Mouse (Mus musculus): ENCODE measurements around the gene Gucd1. TPM values are rescaled to one million over a fixed set of nuclear protein-coding genes. Genes with fewer than 3 reads are reported as not detected.

Gene Gucd1
- polyA plus RNA-seq, 1 experiment from 2014 or later = 31.4 TPM

GRCm38 (mm10) chr10:75318206-75318605, 199.6 kb downstream of the Gucd1 start:
- no peaks in the 10 kb centered on the region for H3K36me3 ChIP-seq (replicated peaks; ENCODE audit: control insufficient read depth, insufficient read depth, low read depth, low read length)
- ATAC-seq (replicated peaks; ENCODE audit: insufficient number of reproducible peaks, low FRiP score, low TSS enrichment, low read depth) = no peak
- H3K4me3 ChIP-seq (ENCODE audit: low read depth, low read length) = no peak overlapping the region

GRCm38 (mm10) chr10:75316908-75317761, 200.6 kb downstream of the Gucd1 start:
- WGBS = 1% methylated on average over 76 of the region's 81 CpGs
- peak overlapping the region; percentile 48 for H3K9ac ChIP-seq (replicated peaks; ENCODE audit: low read length)
- 0 out of 2 replicates have a peak, but pooled peaks have one; percentile 15 for ATAC-seq (replicated peaks; ENCODE audit: insufficient number of reproducible peaks, low FRiP score, low TSS enrichment, low read depth)
- no peak overlapping the region for H3K27ac ChIP-seq (replicated peaks; ENCODE audit: low read depth, low read length)
- H3K4me1 ChIP-seq (ENCODE audit: control insufficient read depth, insufficient read depth, low read length) = no peaks in the 10 kb centered on the region
- H3K4me3 ChIP-seq (ENCODE audit: low read depth, low read length) = peak overlapping the region; percentile 40
- H3K4me2 ChIP-seq (ENCODE audit: low read depth, low read length) = peak overlapping the region; percentile 57
- DNase-seq (ENCODE audit: low spot score) = peak; percentile 77
- peaks cover 27% of the 10 kb centered on the region for H3K27me3 ChIP-seq (ENCODE audit: control insufficient read depth, insufficient read depth, low read length)
- no peaks in the 10 kb centered on the region for H3K9me3 ChIP-seq (replicated peaks; ENCODE audit: control insufficient read depth, low read length)
- H3K36me3 ChIP-seq (replicated peaks; ENCODE audit: control insufficient read depth, insufficient read depth, low read depth, low read length) = no peaks in the 10 kb centered on the region

More at GRCm38 (mm10) chr10:75318206-75318605, 199.6 kb downstream of the Gucd1 start:
- no peak overlapping the region for H3K27ac ChIP-seq (replicated peaks; ENCODE audit: low read depth, low read length)
- WGBS = 82% methylated on average over 6 of the region's 6 CpGs
- no peak overlapping the region for H3K4me2 ChIP-seq (ENCODE audit: low read depth, low read length)
- no peak for DNase-seq (ENCODE audit: low spot score)
- no peaks in the 10 kb centered on the region for H3K9me3 ChIP-seq (replicated peaks; ENCODE audit: control insufficient read depth, low read length)
- H3K9ac ChIP-seq (replicated peaks; ENCODE audit: low read length) = no peak overlapping the region
- peaks cover 27% of the 10 kb centered on the region for H3K27me3 ChIP-seq (ENCODE audit: control insufficient read depth, insufficient read depth, low read length)
- no peaks in the 10 kb centered on the region for H3K4me1 ChIP-seq (ENCODE audit: control insufficient read depth, insufficient read depth, low read length)

GRCm38 (mm10) chr10:75316872-75316907, 201.1 kb downstream of the Gucd1 start, which contains the start of gene Adora2a:
TSS of gene Adora2a (plus strand) at chr10:75316877.
- H3K4me3 ChIP-seq (ENCODE audit: low read depth, low read length) = peak within 1 kb of the TSS; percentile 40
- peak within 1 kb of the TSS; percentile 57 for H3K4me2 ChIP-seq (ENCODE audit: low read depth, low read length)
- no peaks in the 10 kb centered on the region for H3K36me3 ChIP-seq (replicated peaks; ENCODE audit: control insufficient read depth, insufficient read depth, low read depth, low read length)
- peaks cover 27% of the 10 kb centered on the region for H3K27me3 ChIP-seq (ENCODE audit: control insufficient read depth, insufficient read depth, low read length)
- no peak within 1 kb of the TSS for H3K27ac ChIP-seq (replicated peaks; ENCODE audit: low read depth, low read length)
- no peak for DNase-seq (ENCODE audit: low spot score)
- peak within 1 kb of the TSS; percentile 48 for H3K9ac ChIP-seq (replicated peaks; ENCODE audit: low read length)
- ATAC-seq (replicated peaks; ENCODE audit: insufficient number of reproducible peaks, low FRiP score, low TSS enrichment, low read depth) = no peak
- H3K4me1 ChIP-seq (ENCODE audit: control insufficient read depth, insufficient read depth, low read length) = no peaks in the 10 kb centered on the region
- no peaks in the 10 kb centered on the region for H3K9me3 ChIP-seq (replicated peaks; ENCODE audit: control insufficient read depth, low read length)
- 4% methylated on average over 4 of the region's 4 CpGs for WGBS

- H3K27me3 ChIP-seq (ENCODE audit: control insufficient read depth, insufficient read depth, low read length) = peaks cover 27% of the 10 kb centered on the region
- H3K4me3 ChIP-seq (ENCODE audit: low read depth, low read length) = peak overlapping the region; percentile 40
- no peaks in the 10 kb centered on the region for H3K4me1 ChIP-seq (ENCODE audit: control insufficient read depth, insufficient read depth, low read length)
- no peaks in the 10 kb centered on the region for H3K36me3 ChIP-seq (replicated peaks; ENCODE audit: control insufficient read depth, insufficient read depth, low read depth, low read length)
- no peak overlapping the region for H3K27ac ChIP-seq (replicated peaks; ENCODE audit: low read depth, low read length)
- 7% methylated on average over 9 of the region's 9 CpGs for WGBS
- H3K4me2 ChIP-seq (ENCODE audit: low read depth, low read length) = peak overlapping the region; percentile 57
- ATAC-seq (replicated peaks; ENCODE audit: insufficient number of reproducible peaks, low FRiP score, low TSS enrichment, low read depth) = 0 out of 2 replicates have a peak, but pooled peaks have one; percentile 5
- no peaks in the 10 kb centered on the region for H3K9me3 ChIP-seq (replicated peaks; ENCODE audit: control insufficient read depth, low read length)
- H3K9ac ChIP-seq (replicated peaks; ENCODE audit: low read length) = peak overlapping the region; percentile 48; the same call in 1 of the 2 replicates
- DNase-seq (ENCODE audit: low spot score) = peak; percentile 30
Observed at GRCm38 (mm10) chr10:75316472-75316871, 201.3 kb downstream of the Gucd1 start.

GRCm38 (mm10) chr10:75315756-75316155, 202.0 kb downstream of the Gucd1 start:
- no peak overlapping the region for H3K4me2 ChIP-seq (ENCODE audit: low read depth, low read length)
- DNase-seq (ENCODE audit: low spot score) = no peak
- H3K4me1 ChIP-seq (ENCODE audit: control insufficient read depth, insufficient read depth, low read length) = no peaks in the 10 kb centered on the region
- no peak overlapping the region for H3K27ac ChIP-seq (replicated peaks; ENCODE audit: low read depth, low read length)
- H3K36me3 ChIP-seq (replicated peaks; ENCODE audit: control insufficient read depth, insufficient read depth, low read depth, low read length) = no peaks in the 10 kb centered on the region; the same call in 1 of the 2 replicates
- no peak overlapping the region for H3K4me3 ChIP-seq (ENCODE audit: low read depth, low read length)
- 83% methylated on average over 8 of the region's 8 CpGs for WGBS
- no peak for ATAC-seq (replicated peaks; ENCODE audit: insufficient number of reproducible peaks, low FRiP score, low TSS enrichment, low read depth)
- no peaks in the 10 kb centered on the region for H3K9me3 ChIP-seq (replicated peaks; ENCODE audit: control insufficient read depth, low read length)
- H3K9ac ChIP-seq (replicated peaks; ENCODE audit: low read length) = no peak overlapping the region
- peaks cover 27% of the 10 kb centered on the region for H3K27me3 ChIP-seq (ENCODE audit: control insufficient read depth, insufficient read depth, low read length)

- no peak overlapping the region for H3K9ac ChIP-seq (replicated peaks; ENCODE audit: low read length)
- H3K4me2 ChIP-seq (ENCODE audit: low read depth, low read length) = no peak overlapping the region
- peaks cover 2% of the 10 kb centered on the region; the same call in 1 of the 2 replicates for H3K36me3 ChIP-seq (replicated peaks; ENCODE audit: control insufficient read depth, insufficient read depth, low read depth, low read length)
- no peaks in the 10 kb centered on the region for H3K4me1 ChIP-seq (ENCODE audit: control insufficient read depth, insufficient read depth, low read length)
- ATAC-seq (replicated peaks; ENCODE audit: insufficient number of reproducible peaks, low FRiP score, low TSS enrichment, low read depth) (no peak), DNase-seq (ENCODE audit: low spot score) (peak; percentile 9)
- H3K27ac ChIP-seq (replicated peaks; ENCODE audit: low read depth, low read length) = no peak overlapping the region; the same call in 1 of the 2 replicates
- H3K4me3 ChIP-seq (ENCODE audit: low read depth, low read length) = no peak overlapping the region
- 68% methylated on average over 6 of the region's 6 CpGs for WGBS
- H3K9me3 ChIP-seq (replicated peaks; ENCODE audit: control insufficient read depth, low read length) = no peaks in the 10 kb centered on the region
- H3K27me3 ChIP-seq (ENCODE audit: control insufficient read depth, insufficient read depth, low read length) = peaks cover 26% of the 10 kb centered on the region
Observed at GRCm38 (mm10) chr10:75314190-75314980, 203.4 kb downstream of the Gucd1 start.

GRCm38 (mm10) chr10:75312361-75312760, 205.4 kb downstream of the Gucd1 start:
- Histone ChIP-seq H3K9ac (replicated peaks; ENCODE audit: low read length) (no peak overlapping the region), H3K36me3 (replicated peaks; ENCODE audit: control insufficient read depth, insufficient read depth, low read depth, low read length) (peaks cover 2% of the 10 kb centered on the region), H3K27ac (replicated peaks; ENCODE audit: low read depth, low read length) (no peak overlapping the region), H3K27me3 (ENCODE audit: control insufficient read depth, insufficient read depth, low read length) (peaks cover 10% of the 10 kb centered on the region), H3K4me2 (ENCODE audit: low read depth, low read length) (no peak overlapping the region), H3K4me3 (ENCODE audit: low read depth, low read length) (no peak overlapping the region), H3K9me3 (replicated peaks; ENCODE audit: control insufficient read depth, low read length) (no peaks in the 10 kb centered on the region), H3K4me1 (ENCODE audit: control insufficient read depth, insufficient read depth, low read length) (no peaks in the 10 kb centered on the region)
- 78% methylated on average over 7 of the region's 7 CpGs for WGBS
- no peak for ATAC-seq (replicated peaks; ENCODE audit: insufficient number of reproducible peaks, low FRiP score, low TSS enrichment, low read depth)
- no peak for DNase-seq (ENCODE audit: low spot score)

- ATAC-seq (replicated peaks; ENCODE audit: insufficient number of reproducible peaks, low FRiP score, low TSS enrichment, low read depth) (no peak), DNase-seq (ENCODE audit: low spot score) (no peak)
- no peaks in the 10 kb centered on the region for H3K27me3 ChIP-seq (ENCODE audit: control insufficient read depth, insufficient read depth, low read length)
- H3K27ac ChIP-seq (replicated peaks; ENCODE audit: low read depth, low read length) = no peak overlapping the region
- no peak overlapping the region for H3K4me2 ChIP-seq (ENCODE audit: low read depth, low read length)
- H3K9me3 ChIP-seq (replicated peaks; ENCODE audit: control insufficient read depth, low read length) = no peaks in the 10 kb centered on the region
- no peaks in the 10 kb centered on the region for H3K4me1 ChIP-seq (ENCODE audit: control insufficient read depth, insufficient read depth, low read length)
- peaks cover 5% of the 10 kb centered on the region for H3K36me3 ChIP-seq (replicated peaks; ENCODE audit: control insufficient read depth, insufficient read depth, low read depth, low read length)
- no peak overlapping the region for H3K4me3 ChIP-seq (ENCODE audit: low read depth, low read length)
- WGBS = 93% methylated on average over 7 of the region's 7 CpGs
- no peak overlapping the region for H3K9ac ChIP-seq (replicated peaks; ENCODE audit: low read length)
Observed at GRCm38 (mm10) chr10:75307130-75307529, 210.6 kb downstream of the Gucd1 start.
